Mouse (Mus musculus) ES-Bruce4 (cell line): Measurements from ENCODE around the gene Tmem178. TPM values are rescaled to one million over a fixed set of nuclear protein-coding genes. Genes with fewer than 3 reads are reported as not detected.
"Not testable (repeated sequence)": the region's sequence is repeated elsewhere in the genome, so short reads cannot be mapped to it uniquely, and the experiment has no call there.

ENCODE experiments used
- H3K27ac ChIP-seq: 2 replicates; pipeline ENCODE4 v1.5.1; 2012; ENCODE audit warnings: low read length, inconsistent platforms; ENCODE audit not compliant: insufficient read depth
- H3K27me3 ChIP-seq: 2 replicates; pipeline ENCODE4 v1.6.1; 2012; ENCODE audit warnings: mild to moderate bottlenecking, low read length, inconsistent platforms; ENCODE audit not compliant: control insufficient read depth, poor library complexity, insufficient read depth, severe bottlenecking
- H3K36me3 ChIP-seq: 2 replicates; pipeline ENCODE4 v1.6.1; 2012; ENCODE audit warnings: inconsistent platforms, mild to moderate bottlenecking, low read length, moderate library complexity; ENCODE audit not compliant: control insufficient read depth, poor library complexity, insufficient read depth, severe bottlenecking
- H3K4me1 ChIP-seq: one replicate; pipeline ENCODE4 v1.8.1; 2011; ENCODE audit warnings: low read length; ENCODE audit not compliant: control insufficient read depth, insufficient read depth
- H3K4me3 ChIP-seq: 2 replicates; pipeline ENCODE4 v1.5.1; 2011; ENCODE audit warnings: low read depth, mild to moderate bottlenecking, low read length
- H3K9ac ChIP-seq: 2 replicates; pipeline ENCODE4 v1.6.1; 2012; ENCODE audit warnings: low read depth, mild to moderate bottlenecking, inconsistent platforms; ENCODE audit not compliant: poor library complexity, severe bottlenecking
- H3K9me3 ChIP-seq: replicated peaks from 2 replicates; pipeline ENCODE4 v1.6.1; 2012; ENCODE audit warnings: mild to moderate bottlenecking, low read length, inconsistent platforms; ENCODE audit not compliant: control insufficient read depth, poor library complexity, insufficient read depth, severe bottlenecking
- CTCF ChIP-seq: IDR thresholded peaks from one replicate; pipeline ENCODE4 v1.8.1; 2011; ENCODE audit warnings: low read depth, low read length
- EP300 ChIP-seq: IDR thresholded peaks from 2 replicates; pipeline ENCODE4 v1.6.1; 2011; ENCODE audit warnings: low read depth, low read length; ENCODE audit not compliant: insufficient read depth
- POLR2A ChIP-seq: IDR thresholded peaks from one replicate; pipeline ENCODE4 v1.8.1; 2011; ENCODE audit warnings: low read length; ENCODE audit not compliant: insufficient read depth
- polyA plus RNA-seq: library from polyadenylated mRNA; stranded (reverse); fragments of >200 nt; gene quantifications from 2 replicates; pipeline ENCODE4 v1.2.4, GENCODE M21; 2011; ENCODE audit warnings: low read depth; ENCODE audit not compliant: missing spikeins, insufficient read depth, insufficient read length

The Tmem178 gene
- polyA plus RNA-seq, 1 experiment: not detected

- no peak overlapping the region for H3K27ac ChIP-seq
- H3K4me3 ChIP-seq: no peak overlapping the region
- no peaks in the 10 kb centered on the region for H3K4me1 ChIP-seq
- H3K9ac ChIP-seq: no peak overlapping the region
- TF ChIP-seq CTCF: no peak
- TF ChIP-seq EP300: no peak
- TF ChIP-seq POLR2A: no peak
- H3K27me3 ChIP-seq: peaks cover 20% of the 10 kb centered on the region
- no peaks in the 10 kb centered on the region for H3K36me3 ChIP-seq
- H3K9me3 ChIP-seq: no peaks in the 10 kb centered on the region
Measured at GRCm38 (mm10) chr17:80941857-80942256, 2.6 kb upstream of the Tmem178 start.

DNA sequence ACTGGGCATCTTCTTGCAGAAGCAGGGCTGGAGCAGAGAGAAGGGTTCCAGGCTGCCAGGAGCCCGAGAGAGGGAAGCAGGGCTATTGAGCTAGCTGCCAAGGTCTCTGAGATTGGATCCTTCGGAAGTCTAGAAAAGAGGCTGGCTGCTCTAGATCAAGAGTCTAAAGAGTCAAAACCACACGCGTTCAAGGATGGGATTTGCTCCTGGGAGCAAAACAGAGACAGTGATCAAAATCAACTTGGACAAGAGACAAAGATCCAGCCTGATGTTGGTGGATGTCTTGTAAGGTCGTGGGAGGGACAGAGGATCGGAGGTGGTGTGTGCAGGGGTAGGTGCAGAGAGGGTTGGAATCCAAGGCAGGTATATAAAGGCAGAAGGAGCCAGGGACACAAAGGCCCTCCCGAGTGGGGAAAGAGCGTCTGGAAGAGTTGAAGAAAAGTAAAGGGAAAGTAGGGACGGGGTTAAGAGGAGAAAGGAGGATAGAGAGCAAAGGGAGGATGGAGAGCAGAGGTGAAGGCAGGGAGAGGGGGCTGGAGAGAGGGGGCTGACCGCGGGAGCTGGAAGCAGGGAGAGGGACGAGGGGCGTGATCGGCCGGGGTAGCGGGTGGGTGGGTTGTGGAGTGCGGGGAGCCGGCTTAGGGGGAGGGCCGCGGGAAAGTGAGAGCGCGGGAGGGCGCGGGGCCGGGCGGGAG is 450 bp upstream of the Tmem178 start:
- no peaks in the 10 kb centered on the region for H3K9me3 ChIP-seq
- TF ChIP-seq POLR2A: no peak
- TF ChIP-seq EP300: no peak
- no peak for TF ChIP-seq CTCF
- no peaks in the 10 kb centered on the region for H3K4me1 ChIP-seq
- no peak overlapping the region for H3K27ac ChIP-seq
- no peaks in the 10 kb centered on the region for H3K36me3 ChIP-seq
- peak overlapping the region; percentile 73 for H3K9ac ChIP-seq
- H3K27me3 ChIP-seq: peaks cover 20% of the 10 kb centered on the region
- H3K4me3 ChIP-seq: peak overlapping the region; percentile 9

- not testable (repeated sequence) for H3K9me3 ChIP-seq, H3K4me3 ChIP-seq, H3K27ac ChIP-seq, H3K9ac ChIP-seq, H3K36me3 ChIP-seq, H3K4me1 ChIP-seq
- H3K27me3 ChIP-seq: peaks cover 20% of the 10 kb centered on the region
Measured at GRCm38 (mm10) chr17:80945510-80945909, 1.1 kb downstream of the Tmem178 start.

GRCm38 (mm10) chr17:80946091-80946885 is 1.9 kb downstream of the Tmem178 start:
- no peak overlapping the region for H3K27ac ChIP-seq
- H3K36me3 ChIP-seq: no peaks in the 10 kb centered on the region
- no peak overlapping the region for H3K4me3 ChIP-seq
- H3K9me3 ChIP-seq: no peaks in the 10 kb centered on the region
- no peak overlapping the region for H3K9ac ChIP-seq
- peaks cover 18% of the 10 kb centered on the region for H3K27me3 ChIP-seq
- no peak for TF ChIP-seq EP300
- no peak for TF ChIP-seq CTCF
- no peak for TF ChIP-seq POLR2A
- H3K4me1 ChIP-seq: no peaks in the 10 kb centered on the region

GRCm38 (mm10) chr17:80947075-80947960 is 2.9 kb downstream of the Tmem178 start:
- H3K9ac ChIP-seq: no peak overlapping the region
- no peaks in the 10 kb centered on the region for H3K9me3 ChIP-seq
- no peaks in the 10 kb centered on the region for H3K4me1 ChIP-seq
- H3K4me3 ChIP-seq: no peak overlapping the region
- H3K36me3 ChIP-seq: no peaks in the 10 kb centered on the region
- peaks cover 18% of the 10 kb centered on the region for H3K27me3 ChIP-seq
- H3K27ac ChIP-seq: no peak overlapping the region
- TF ChIP-seq EP300 (no peak), CTCF (no peak), POLR2A (no peak)

DNA sequence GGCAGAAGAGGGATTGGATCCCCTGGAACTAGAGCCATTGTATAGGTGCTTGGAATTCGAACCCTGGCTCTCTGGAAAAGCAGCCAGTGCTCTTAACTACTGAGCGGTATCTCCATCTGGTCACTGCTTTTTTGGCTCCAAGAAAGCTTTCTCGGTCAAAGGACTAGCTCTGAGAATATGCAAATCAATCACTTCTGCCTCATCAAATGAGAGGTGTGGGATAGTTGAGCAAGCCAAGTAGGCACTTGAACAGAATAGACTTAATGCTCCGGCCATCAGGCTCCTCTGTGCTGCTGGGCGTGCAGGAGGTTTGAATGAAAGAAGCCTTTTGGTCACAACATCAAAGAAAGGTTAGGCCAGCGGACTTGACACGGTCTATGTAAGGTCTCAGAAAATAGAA is 5.0 kb downstream of the Tmem178 start:
- Histone ChIP-seq H3K4me3 (no peak overlapping the region), H3K36me3 (no peaks in the 10 kb centered on the region), H3K9me3 (no peaks in the 10 kb centered on the region), H3K4me1 (no peaks in the 10 kb centered on the region), H3K27me3 (peaks cover 12% of the 10 kb centered on the region), H3K9ac (no peak overlapping the region), H3K27ac (no peak overlapping the region)
- TF ChIP-seq EP300 (no peak), CTCF (no peak)
